Mouse (Mus musculus) liver, embryonic 12.5 days (tissue): ENCODE data around the gene Padi3. TPM values are rescaled to one million over a fixed set of nuclear protein-coding genes. Genes with fewer than 3 reads are reported as not detected.

Source experiments
- ATAC-seq: fragments of 200-750 bp; cut with Nextera tagmentation; 2 replicates; pipeline ENCODE4 v1.8.0; 2017; ENCODE audit warnings: moderate number of reproducible peaks, mild to moderate bottlenecking, moderate library complexity
- H3K27ac ChIP-seq: fragments of 300-500 bp; sonication (generic); 2 replicates; pipeline ENCODE4 v1.5.1; 2016; ENCODE audit warnings: mild to moderate bottlenecking
- H3K27me3 ChIP-seq: fragments of 300-500 bp; sonication (generic); replicated peaks from 2 replicates; pipeline ENCODE4 v1.6.1; 2016; ENCODE audit warnings: mild to moderate bottlenecking, moderate library complexity
- H3K36me3 ChIP-seq: fragments of 300-500 bp; sonication (generic); 2 replicates; pipeline ENCODE4 v1.6.1; 2016; ENCODE audit warnings: mild to moderate bottlenecking, moderate library complexity
- H3K4me1 ChIP-seq: fragments of 300-500 bp; sonication (generic); 2 replicates; pipeline ENCODE4 v1.6.1; 2016
- H3K4me2 ChIP-seq: fragments of 300-500 bp; sonication (generic); 2 replicates; pipeline ENCODE4 v1.6.1; 2016; ENCODE audit warnings: mild to moderate bottlenecking, moderate library complexity
- H3K4me3 ChIP-seq: fragments of 300-500 bp; sonication (generic); 2 replicates; pipeline ENCODE4 v1.5.1; 2016; ENCODE audit warnings: mild to moderate bottlenecking, moderate library complexity
- H3K9ac ChIP-seq: fragments of 300-500 bp; sonication (generic); 2 replicates; pipeline ENCODE4 v1.6.1; 2016; ENCODE audit warnings: mild to moderate bottlenecking, moderate library complexity
- H3K9me3 ChIP-seq: fragments of 300-500 bp; sonication (generic); replicated peaks from 2 replicates; pipeline ENCODE4 v1.6.1; 2016; ENCODE audit warnings: mild to moderate bottlenecking, moderate library complexity
- WGBS: fragments of 180-500 bp; shearing (Covaris S2); methylation state at CpG from one replicate; pipeline ENCODE4 v1.1.7; 2016; ENCODE audit not compliant: insufficient replicate concordance; 5-methylcytosine and 5-hydroxymethylcytosine counted together
- polyA plus RNA-seq: library from polyadenylated mRNA; unstranded; fragments of >200 nt; fragmentation: Nextera tagmentation; extraction: Ambion mirVana; gene quantifications from 2 replicates; pipeline ENCODE4 v1.2.1, GENCODE M21; 2016

The Padi3 gene
- polyA plus RNA-seq, 1 experiment from 2014 or later, result 0.37 TPM

DNA sequence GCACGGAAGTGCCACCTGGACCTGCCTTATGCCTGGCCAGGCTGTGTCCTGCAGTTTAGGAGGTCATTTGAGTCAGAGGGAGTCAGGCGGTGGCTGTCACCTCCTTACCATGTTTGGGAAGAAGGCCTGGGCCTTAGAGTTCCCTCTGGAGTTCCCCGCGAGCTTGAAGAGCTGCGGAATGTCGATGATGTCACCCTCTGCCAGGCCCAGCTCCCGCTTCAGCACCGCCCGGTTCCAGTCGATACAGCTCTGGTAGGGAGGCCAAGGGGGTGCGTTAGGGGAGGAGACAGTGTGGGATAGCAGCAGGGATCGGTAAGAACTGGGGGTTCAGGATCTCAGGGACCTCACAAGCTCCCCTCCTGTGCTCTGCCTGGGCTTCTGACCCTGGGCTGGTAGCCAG lies 62.5 kb downstream of the Padi3 start:
- Histone ChIP-seq H3K4me2 (no peak overlapping the region), H3K4me3 (no peak overlapping the region), H3K27me3 (peaks cover 42% of the 10 kb centered on the region), H3K9me3 (no peaks in the 10 kb centered on the region), H3K36me3 (no peaks in the 10 kb centered on the region), H3K4me1 (peaks cover 10% of the 10 kb centered on the region), H3K9ac (no peak overlapping the region), H3K27ac (no peak overlapping the region)
- WGBS, result 19% methylated on average over 12 of the region's 12 CpGs
- no peak for ATAC-seq

DNA sequence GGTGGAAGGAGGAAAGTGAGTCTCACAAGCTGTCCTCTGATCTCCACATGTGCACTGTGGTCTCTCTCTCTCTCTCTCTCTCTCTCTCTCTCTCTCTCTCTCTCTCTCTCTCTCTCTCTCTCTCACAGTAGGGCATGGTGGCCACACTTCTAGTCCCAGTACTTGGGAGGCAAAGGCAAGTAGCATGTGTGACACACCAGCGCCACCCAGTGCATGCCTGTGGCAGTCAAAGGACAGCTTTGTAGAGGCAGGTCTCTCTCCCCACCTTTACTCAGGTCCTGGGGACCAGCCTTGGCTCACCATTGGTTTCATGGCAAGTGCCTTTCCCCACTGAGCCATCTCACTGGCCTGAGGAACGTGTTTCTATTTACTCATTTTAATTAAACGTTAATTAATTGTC lies 65.8 kb downstream of the Padi3 start:
- 10% methylated on average over 3 of the region's 3 CpGs for WGBS

DNA sequence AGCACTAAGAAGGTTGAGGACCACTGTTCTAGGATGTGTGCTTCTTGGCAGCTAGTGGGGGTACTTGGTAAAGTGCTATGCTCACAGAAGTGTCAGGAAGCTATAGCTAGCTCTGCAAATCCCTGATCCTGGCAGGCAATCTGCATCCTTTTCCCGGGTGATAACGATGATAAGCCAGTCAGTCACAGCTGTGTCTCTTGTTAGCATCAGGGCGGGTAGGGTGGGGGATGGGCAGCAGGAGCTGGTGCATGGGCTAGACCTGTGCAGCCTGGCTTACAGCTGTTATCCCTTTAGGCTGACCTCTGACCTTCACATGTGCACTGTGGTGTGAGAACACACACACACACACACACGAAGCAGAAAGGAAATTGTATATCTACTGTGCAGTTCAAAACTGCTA lies 67.4 kb downstream of the Padi3 start:
- no peak overlapping the region for H3K9ac ChIP-seq
- no peak for ATAC-seq
- H3K9me3 ChIP-seq, result no peaks in the 10 kb centered on the region
- H3K27ac ChIP-seq, result no peak overlapping the region
- H3K4me3 ChIP-seq, result no peak overlapping the region
- no peaks in the 10 kb centered on the region for H3K36me3 ChIP-seq
- H3K4me2 ChIP-seq, result no peak overlapping the region
- peaks cover 32% of the 10 kb centered on the region for H3K27me3 ChIP-seq
- 20% methylated on average over 4 of the region's 4 CpGs for WGBS
- H3K4me1 ChIP-seq, result no peaks in the 10 kb centered on the region

More for the DNA sequence above, 65.8 kb downstream of the Padi3 start:
- peaks cover 39% of the 10 kb centered on the region for H3K27me3 ChIP-seq
- H3K4me2 ChIP-seq, result no peak overlapping the region
- H3K9ac ChIP-seq, result no peak overlapping the region
- no peak overlapping the region for H3K27ac ChIP-seq
- H3K36me3 ChIP-seq, result no peaks in the 10 kb centered on the region
- no peaks in the 10 kb centered on the region for H3K9me3 ChIP-seq
- no peaks in the 10 kb centered on the region for H3K4me1 ChIP-seq
- ATAC-seq, result no peak; the same call in 1 of the 2 replicates
- H3K4me3 ChIP-seq, result no peak overlapping the region

DNA sequence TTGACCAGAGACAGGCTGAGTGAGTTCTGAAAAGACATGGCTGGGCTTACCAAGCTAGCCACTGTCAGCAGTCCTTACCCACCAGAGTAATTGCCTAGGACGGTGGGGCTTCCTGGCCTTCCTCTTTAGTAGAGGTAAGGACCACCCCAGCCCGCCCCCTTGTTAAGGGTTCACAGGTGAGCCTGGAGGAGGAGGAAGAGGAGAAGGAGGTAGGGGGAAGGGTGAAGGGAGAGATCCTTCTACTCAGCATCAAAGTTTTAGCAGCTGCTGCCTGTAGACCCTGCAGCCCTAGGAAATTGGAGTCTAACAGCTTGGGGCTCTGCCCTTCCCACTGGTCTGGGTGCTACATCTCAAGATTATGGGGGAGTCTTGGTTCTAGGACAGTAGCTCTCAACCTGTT lies 67.9 kb downstream of the Padi3 start, which contains the start of gene Padi6:
TSS of gene Padi6 (minus strand) at position 101 of the 400 bp plus-strand sequence.
- no peak within 1 kb of the TSS for H3K4me2 ChIP-seq
- H3K27ac ChIP-seq, result no peak within 1 kb of the TSS
- ATAC-seq, result no peak
- no peak within 1 kb of the TSS for H3K9ac ChIP-seq
- H3K9me3 ChIP-seq, result no peaks in the 10 kb centered on the region
- WGBS, result 50% methylated on average over 2 of the region's 2 CpGs
- H3K4me3 ChIP-seq, result no peak within 1 kb of the TSS
- H3K27me3 ChIP-seq, result peaks cover 27% of the 10 kb centered on the region; the same call in 1 of the 2 replicates
- no peaks in the 10 kb centered on the region for H3K4me1 ChIP-seq
- no peaks in the 10 kb centered on the region for H3K36me3 ChIP-seq

DNA sequence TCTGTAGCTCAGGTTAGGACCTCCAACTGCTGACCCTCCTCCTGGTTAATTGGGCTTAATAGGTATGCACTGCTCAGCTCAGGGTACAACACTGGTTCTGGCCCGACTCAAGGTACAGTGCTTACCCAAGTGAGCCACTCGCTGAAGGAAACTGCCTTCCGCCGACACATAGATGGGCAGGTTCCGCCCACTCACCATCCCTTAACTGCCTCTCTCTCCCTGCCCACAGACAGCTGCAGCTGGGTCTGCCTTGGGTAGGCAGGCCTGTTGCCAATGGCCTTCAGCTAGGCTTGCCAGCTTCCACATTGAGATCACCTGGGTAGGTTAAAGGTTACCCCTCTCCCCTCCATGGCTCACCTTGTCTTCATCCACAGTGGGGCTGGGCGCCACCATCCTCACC lies 69.0 kb downstream of the Padi3 start:
- Histone ChIP-seq H3K4me2 (no peak overlapping the region), H3K4me3 (no peak overlapping the region), H3K27me3 (peaks cover 18% of the 10 kb centered on the region; the same call in 1 of the 2 replicates), H3K36me3 (no peaks in the 10 kb centered on the region), H3K4me1 (no peaks in the 10 kb centered on the region), H3K27ac (no peak overlapping the region), H3K9me3 (no peaks in the 10 kb centered on the region), H3K9ac (no peak overlapping the region)
- no peak for ATAC-seq
- WGBS, result 67% methylated on average over 6 of the region's 6 CpGs

DNA sequence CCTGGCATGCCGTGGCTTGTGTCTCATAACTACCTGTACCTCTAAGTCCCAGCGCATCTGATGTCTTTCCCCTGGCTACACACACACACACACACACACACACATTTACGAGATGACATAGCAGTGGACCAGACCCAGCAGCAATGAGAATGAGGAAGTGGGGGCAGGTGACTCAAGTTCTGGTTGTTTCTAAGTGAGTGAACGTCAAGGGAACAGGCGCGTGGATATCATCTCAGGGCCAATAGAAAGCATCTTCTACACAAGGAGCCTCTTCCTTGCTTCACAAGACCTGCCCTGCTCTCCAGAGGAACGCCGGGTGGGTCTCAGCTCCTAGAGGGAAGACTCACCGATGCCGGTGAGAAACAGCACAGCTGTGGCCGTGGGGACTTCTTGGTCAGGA lies 69.8 kb downstream of the Padi3 start:
- H3K9ac ChIP-seq, result no peak overlapping the region
- no peak overlapping the region for H3K27ac ChIP-seq
- peaks cover 21% of the 10 kb centered on the region; the same call in 1 of the 2 replicates for H3K27me3 ChIP-seq
- H3K9me3 ChIP-seq, result no peaks in the 10 kb centered on the region
- no peak overlapping the region for H3K4me2 ChIP-seq
- no peak overlapping the region for H3K4me3 ChIP-seq
- H3K4me1 ChIP-seq, result no peaks in the 10 kb centered on the region
- WGBS, result 58% methylated on average over 11 of the region's 11 CpGs
- ATAC-seq, result no peak
- no peaks in the 10 kb centered on the region for H3K36me3 ChIP-seq

Other genes with a start within 250 kb of the Padi3 start
- 3.5 and 3.7 TPM in 2 replicates for gene Arhgef10l, start 144.6 kb downstream of the Padi3 start, polyA plus RNA-seq
- 100 and 102 TPM in 2 replicates for gene Rcc2, start 110.1 kb downstream of the Padi3 start, polyA plus RNA-seq
- gene Padi6, start 68.0 kb downstream of the Padi3 start, polyA plus RNA-seq, result not detected in 2 replicates
- 0.63 and 0.91 TPM in 2 replicates for gene Padi4, start 36.4 kb downstream of the Padi3 start, polyA plus RNA-seq
- 0.10 TPM in 1 of 2 replicates, not detected in the other for gene Padi1, start 35.1 kb upstream of the Padi3 start, polyA plus RNA-seq
- gene Padi2, start 95.7 kb upstream of the Padi3 start, polyA plus RNA-seq, result 2.5 and 3.7 TPM in 2 replicates
- gene Sdhb, start 150.6 kb upstream of the Padi3 start, polyA plus RNA-seq, result 241 and 248 TPM in 2 replicates
- gene Atp13a2, start 176.2 kb upstream of the Padi3 start, polyA plus RNA-seq, result 30.8 and 31.4 TPM in 2 replicates
- 40.7 and 46.7 TPM in 2 replicates for gene Mfap2, start 199.8 kb upstream of the Padi3 start, polyA plus RNA-seq
- gene Crocc, start 249.9 kb upstream of the Padi3 start, polyA plus RNA-seq, result 1.8 and 2.0 TPM in 2 replicates